Mouse (Mus musculus) embryonic fibroblast, embryonic 13.5 days (primary cell): ENCODE data around the gene Adgrg3.

Experiments used
- CTCF ChIP-seq: IDR thresholded peaks from 2 replicates; pipeline ENCODE4 v1.5.1; 2011; ENCODE audit warnings: mild to moderate bottlenecking, control low read depth, low read length, moderate library complexity, borderline replicate concordance; ENCODE audit not compliant: insufficient read depth
- POLR2A ChIP-seq: IDR thresholded peaks from 2 replicates; pipeline ENCODE4 v1.6.1; 2011; ENCODE audit warnings: low read depth, mild to moderate bottlenecking, control low read depth, low read length, moderate library complexity

GRCm38 (mm10) chr8:94996037-94996436 is 21.5 kb upstream of the Adgrg3 start:
- no peak for TF ChIP-seq CTCF
- no peak for TF ChIP-seq POLR2A
